Mouse (Mus musculus): Measurements from ENCODE around the gene Fam71f2.

Fam71f2 gene

DNA sequence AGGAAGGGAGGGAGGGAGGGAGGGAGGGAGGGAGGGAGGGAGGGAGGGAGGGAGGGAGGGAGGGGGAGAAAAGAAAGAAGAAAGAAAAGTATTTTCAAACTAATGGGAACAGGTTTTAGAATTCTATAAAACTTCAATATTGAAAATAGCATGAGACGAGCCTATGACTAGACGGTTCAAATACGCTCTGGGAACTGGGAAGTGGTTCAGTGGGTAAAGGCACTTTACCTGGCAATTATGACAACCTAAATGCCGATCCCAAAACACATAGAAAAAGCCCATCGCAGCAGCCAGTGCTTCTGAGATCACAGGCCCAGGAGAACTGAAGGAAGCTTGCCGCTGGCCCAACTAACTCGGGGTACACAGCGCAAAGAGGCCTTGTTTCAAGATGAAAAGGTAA is at the start of gene Fam71f2:
Fam71f2 (plus strand) TSS at position 301 of the 400 bp plus-strand sequence.
- in situ Hi-C loops (cut with MboI, MseI): loop anchor here (5.0 kb wide), 2 partner anchors 47 to 77 kb away; no protein-coding TSS in a partner anchor

DNA sequence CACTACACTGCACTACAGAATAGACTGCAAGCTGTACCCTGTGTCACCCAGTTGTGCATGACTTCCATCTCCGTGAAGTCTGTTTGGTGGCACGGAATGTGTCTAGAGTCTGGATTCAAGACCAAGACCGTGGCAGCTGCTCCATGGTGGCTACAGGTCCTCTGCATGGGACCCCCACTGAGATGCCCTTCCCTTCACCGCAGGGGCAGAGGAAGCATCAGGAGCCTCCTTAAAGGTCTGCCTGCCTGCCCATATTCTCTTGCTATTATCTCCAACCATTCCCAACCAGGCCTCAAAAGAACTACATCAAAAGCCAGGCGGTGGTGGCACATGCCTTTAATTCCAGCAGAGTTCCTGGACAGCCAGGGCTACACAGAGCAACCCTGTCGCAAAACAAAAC is 49.0 kb upstream of the Fam71f2 start:
- in situ Hi-C loops (cut with MboI, MseI): loop anchor here (5.0 kb wide), 1 partner anchor 47 kb away; the partner anchor contains the start of gene Fam71f2

DNA sequence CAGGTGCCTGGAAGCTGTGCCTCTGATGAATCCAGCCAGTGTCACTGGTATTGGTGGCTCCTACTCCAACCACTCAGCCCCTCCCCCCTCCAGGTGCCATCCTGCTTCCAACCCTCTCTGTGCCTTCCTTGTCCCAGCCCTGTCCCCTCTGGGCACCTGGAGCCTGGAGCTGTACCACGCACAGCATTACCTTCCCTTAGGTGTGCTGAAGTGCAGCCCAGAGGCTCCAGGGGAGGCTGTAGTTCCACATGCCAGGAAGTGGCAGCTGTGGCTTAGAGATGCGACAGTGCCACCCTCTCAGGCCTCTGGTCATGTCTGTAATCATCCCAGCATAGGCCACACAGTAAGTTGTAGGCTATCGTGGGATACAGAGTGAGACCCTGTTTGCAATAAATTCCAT is 47.6 kb upstream of the Fam71f2 start:
- in situ Hi-C loops (cut with MboI, MseI): loop anchor here (5.0 kb wide), 1 partner anchor 46 kb away; the partner anchor contains the start of gene Fam71f2

DNA sequence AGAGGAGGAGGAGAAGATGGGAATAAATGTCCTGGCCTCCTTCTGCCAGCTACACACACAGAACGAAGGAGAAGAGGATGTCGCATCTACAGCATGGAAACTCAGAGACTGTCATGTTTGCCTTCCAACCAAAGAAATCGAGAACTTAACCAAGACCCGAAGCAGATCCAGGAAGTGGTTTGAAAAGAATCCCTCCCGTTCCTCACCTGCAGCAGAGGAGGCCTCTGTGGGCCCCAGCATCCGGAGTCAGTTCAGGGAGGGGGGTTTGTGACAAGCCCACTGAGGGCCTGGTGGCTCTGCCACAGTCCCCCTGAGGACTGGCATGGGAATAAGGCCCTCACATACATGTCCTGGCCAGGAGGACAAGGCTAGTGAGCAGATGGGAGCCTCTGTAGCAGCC is 47.1 kb upstream of the Fam71f2 start:
- in situ Hi-C loops (cut with MboI, MseI): loop anchor here (5.0 kb wide), 1 partner anchor 45 kb away; the partner anchor contains the start of gene Fam71f2

DNA sequence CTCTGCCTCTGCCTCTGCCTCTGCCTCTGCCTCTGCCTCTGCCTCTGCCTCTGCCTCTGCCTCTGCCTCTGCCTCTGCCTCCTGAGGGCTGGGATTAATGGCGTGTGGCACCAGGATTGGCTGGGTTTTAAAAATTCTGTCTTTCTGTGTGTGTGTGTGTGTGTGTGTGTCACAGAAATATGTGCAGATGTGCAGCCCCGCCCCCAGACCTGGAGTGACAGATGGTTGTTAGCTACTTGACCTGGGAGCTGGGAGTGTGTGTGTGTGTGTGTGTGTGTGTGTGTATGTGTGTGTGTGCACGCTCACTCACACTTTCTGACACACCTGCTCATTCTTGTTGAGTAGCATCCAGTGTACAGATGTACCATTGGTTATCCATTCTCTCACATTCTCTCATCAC is 45.7 kb upstream of the Fam71f2 start:
- in situ Hi-C loops (cut with MboI, MseI): loop anchor here (5.0 kb wide), 1 partner anchor 44 kb away; the partner anchor contains the start of gene Fam71f2

DNA sequence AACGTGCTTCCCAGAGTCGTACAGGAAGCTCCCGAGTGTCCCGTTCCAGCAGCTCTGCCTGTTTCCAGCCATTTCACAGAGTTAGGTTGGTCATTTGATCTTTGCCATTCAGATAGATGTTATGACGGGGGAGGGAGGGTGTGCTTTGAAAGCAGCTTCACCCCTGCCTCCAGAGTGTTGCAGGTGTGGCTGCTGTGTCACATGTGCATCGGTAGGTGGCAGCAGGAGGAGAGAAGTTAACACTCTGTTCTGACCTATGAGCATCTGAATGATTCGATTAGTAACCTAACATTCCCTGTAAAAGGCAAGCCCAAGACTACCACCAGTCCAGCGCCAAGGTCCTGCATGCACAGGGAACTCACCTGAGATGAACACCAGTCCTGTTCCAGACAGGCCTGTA is 45.1 kb upstream of the Fam71f2 start:
- in situ Hi-C loops (cut with MboI, MseI): loop anchor here (5.0 kb wide), 1 partner anchor 43 kb away; the partner anchor contains the start of gene Fam71f2

DNA sequence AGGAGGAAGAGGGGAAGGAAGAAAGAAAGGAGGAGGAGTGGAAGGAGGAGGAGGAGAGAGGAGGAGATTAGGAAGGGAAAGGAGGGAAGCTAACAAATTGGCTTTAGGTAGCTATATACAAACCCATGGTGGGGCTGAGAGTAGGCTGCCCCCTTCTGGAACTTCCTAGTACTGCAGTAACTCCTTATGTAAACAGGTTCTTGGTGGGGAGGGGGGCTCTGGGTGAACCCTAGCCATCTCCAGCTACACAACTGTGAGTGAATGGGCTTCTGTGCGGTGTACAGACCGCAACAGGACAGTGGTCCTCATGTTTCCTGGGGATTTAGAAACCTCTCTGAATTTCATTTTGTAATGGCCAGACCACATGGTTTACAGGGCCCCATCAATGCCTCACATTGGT is 38.6 kb upstream of the Fam71f2 start:
- in situ Hi-C loops (cut with MboI, MseI): loop anchor here (5.0 kb wide), 1 partner anchor 34 kb away; no protein-coding TSS in a partner anchor

DNA sequence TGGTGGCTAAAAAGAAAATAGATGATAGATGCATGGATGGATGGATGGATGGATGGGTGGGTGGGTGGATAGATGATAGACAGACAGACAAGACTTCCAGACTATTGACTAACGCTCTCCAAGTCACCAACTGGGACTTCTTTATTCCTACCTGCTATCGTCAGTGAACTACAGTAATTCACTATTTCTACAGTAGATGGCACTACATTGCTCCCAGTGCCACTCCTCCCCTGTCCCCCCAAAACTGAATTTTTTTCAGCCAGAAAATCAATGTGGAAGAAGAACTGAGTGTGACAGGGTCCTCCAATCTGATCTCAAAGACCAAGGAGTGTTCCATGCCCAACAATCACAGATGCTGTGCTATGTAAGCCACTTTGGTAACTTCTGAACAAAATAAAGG is 37.7 kb upstream of the Fam71f2 start:
- in situ Hi-C loops (cut with MboI, MseI): loop anchor here (5.0 kb wide), 1 partner anchor 34 kb away; no protein-coding TSS in a partner anchor

DNA sequence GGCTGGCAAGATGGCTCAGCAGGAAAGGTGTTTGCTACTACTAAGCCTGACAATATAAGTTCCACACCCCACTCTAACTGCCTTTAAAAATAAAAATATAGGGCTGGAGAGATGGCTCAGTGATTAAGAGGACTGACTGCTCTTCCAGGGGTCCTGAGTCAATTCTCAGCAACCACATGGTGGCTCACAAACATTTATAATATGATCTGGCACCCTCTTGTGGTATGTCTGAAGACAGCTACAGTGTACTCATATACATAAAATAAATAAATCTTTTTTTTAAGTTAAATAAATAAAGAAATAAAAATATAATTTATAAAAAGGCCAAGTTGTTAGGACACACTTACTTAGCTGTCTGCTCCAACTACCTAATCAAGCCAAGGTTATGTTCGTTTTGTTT is 37.1 kb upstream of the Fam71f2 start:
- in situ Hi-C loops (cut with MboI, MseI): loop anchor here (5.0 kb wide), 1 partner anchor 35 kb away; no protein-coding TSS in a partner anchor

DNA sequence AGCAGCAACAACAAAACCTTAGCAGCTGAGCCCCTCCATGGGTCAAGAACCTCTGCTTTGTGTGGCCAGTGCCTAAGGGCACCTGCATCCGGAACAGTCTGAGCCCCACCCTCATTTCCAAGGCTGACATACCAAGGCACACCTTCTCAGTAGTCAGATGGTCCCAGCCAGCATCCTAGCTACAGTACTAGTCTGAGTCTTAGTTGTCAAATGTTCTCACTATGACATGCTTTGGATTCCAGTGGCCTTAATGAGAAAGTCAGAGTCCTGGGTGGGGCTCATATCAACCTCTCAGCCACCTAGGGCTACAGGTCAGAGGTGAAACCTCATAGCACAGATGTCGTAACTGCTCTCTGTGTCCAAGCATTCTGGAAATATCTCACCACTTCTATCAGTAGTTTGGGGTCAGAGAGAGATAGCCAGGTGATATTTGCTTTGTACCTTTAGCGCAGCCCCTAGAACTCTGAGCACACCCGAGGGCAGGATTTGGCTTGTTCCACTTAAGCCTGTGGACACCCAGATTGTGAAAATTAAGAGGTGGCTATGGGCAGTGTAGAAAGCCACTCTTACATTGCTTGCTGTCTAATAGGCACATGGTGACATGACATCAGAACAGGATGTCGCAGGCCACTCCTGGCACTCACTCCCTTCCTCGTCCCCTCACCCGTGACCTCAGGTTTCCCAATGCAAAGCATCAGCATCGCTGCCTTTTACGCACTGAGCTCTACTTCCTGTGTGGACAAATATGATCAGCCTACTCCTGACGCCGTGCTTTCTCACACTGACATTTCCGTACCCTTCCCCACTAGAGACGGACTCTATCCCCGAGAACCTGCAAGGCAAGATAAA is 33.9 kb upstream of the Fam71f2 start:
- in situ Hi-C loops (cut with MboI, MseI): no loop called here

DNA sequence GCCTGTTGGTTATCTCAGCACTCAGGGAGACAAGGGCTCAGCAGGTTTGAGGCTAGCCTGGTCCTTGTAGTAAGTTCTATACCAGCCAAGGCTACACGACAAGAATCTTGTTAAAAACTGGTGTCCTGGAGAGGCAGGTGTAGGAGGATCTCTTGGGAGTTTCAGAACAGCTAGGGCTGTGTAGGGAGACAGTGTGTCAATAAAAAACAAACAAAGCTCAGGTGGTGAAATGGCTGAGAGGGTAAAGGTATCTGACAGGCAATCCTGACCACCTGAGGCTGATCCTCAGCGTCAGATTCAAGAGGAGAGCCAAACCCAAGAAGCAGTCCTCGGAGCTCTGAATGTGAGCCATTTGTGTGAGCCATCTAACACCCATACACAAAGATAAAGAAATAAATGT is 33.2 kb upstream of the Fam71f2 start:
- in situ Hi-C loops (cut with MboI, MseI): no loop called here

DNA sequence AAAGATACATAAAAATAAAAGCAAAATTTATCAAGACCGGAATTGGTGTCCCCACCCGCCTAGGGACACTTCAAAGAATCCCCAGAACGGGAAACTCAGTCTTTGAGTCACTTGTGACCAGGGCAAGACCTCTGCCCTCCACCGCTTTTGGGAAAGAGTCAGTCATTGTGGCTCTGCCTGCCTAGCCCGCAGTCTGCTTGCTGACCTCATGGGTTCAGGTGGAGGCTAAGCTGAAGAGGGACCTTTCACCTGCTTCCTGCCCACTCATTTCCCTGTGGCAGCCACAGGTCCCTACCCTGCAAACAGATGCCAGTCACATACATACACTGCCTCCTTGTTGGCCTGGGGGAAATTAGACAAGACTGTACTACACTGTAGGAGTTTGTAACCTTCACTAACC is 32.8 kb upstream of the Fam71f2 start:
- in situ Hi-C loops (cut with MboI, MseI): no loop called here

DNA sequence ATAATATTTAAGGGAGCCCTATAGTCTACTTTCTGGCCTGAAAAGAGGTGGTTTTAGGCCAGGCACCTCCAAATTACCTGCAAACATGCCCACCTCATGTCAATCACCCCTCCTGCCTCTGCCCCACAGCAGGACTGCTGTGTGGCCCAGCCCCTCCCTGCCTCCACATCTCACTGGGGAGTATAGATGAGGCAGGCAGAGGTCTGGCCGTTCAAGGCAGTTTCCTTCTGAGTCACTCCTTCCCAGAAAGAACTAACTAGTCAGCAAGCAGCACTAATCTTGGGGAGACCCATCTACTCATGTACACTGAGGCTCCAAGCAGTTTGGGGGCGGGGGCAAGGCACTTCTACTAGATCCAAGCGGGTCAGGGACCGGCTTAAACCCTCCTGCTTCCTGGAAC is 32.3 kb upstream of the Fam71f2 start:
- in situ Hi-C loops (cut with MboI, MseI): no loop called here

DNA sequence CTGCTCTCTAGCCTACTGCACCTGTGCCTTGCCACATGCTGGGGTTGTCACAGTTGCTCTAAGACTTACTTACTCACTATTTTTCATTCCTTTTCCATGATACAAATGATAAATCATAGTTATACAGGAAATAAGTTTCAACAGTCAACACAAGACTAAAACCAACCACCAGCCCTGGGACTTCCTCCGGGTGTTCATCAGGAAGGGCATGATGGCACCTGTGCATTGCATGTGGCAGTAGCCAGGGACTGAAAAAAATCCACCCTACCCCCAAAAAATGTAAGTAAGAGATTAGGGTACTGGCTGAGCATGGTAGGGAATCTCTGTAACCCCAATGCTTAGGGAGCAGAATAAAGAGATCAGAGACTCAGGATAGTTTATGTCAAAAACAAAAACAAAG is 20.0 kb upstream of the Fam71f2 start:
- in situ Hi-C loops (cut with MboI, MseI): no loop called here

DNA sequence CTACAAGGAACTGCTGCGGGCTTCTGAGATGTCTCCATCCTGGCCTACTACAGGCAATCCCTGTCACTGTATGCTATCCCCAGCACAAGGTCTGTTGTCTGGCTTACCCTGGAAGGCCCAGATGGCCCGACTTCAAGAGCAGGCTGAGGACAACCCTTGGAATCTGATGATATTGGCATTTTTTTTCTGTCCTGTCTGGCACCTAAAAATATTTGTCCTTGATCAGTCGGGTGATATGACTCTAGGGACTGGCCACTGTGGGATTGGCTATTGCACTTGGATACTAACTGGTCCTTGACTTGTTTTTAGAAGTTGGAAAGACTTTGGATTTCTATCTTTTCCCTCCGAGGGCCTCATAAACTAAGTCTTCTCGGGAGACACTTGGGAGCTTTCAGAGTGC is 17.6 kb upstream of the Fam71f2 start:
- in situ Hi-C loops (cut with MboI, MseI): no loop called here

DNA sequence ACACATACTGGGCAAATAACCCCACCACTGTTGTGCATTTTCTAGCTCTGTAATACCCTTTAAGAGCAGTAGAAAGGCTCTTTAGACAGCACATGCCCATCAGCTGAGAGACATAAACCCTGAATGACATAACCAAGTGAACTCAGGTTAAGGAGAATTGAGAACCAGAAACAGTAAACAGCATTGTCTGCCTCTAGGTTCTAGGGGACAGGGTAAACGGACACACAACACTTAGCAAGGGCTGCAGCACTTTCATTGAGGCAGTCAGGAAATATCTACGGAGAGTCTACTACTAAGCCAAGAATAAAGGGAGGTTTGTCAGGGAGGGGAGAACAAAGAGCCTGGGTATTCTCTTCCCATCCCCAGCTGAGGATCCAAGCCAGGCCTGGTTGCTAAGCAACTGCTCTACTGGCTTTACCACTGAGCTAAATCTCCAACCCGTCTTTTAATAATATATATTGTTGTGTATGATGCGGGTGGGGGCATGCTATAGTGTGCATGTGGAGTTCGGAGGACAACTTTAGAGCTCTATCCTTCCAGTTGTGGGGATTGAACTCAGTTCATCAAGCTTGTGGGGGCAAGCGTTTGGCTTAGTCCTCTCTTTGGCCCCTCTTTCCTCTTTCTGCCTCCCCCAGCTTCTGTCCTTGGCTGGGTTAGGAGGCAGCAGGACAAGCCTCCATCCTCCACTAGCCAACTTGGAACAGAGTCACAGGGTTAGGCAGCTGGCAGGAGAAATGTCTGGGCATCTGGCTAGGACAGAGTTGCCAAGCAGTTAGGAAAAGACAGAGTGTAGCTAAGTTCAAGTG is 15.5 kb upstream of the Fam71f2 start:
- in situ Hi-C loops (cut with MboI, MseI): no loop called here

DNA sequence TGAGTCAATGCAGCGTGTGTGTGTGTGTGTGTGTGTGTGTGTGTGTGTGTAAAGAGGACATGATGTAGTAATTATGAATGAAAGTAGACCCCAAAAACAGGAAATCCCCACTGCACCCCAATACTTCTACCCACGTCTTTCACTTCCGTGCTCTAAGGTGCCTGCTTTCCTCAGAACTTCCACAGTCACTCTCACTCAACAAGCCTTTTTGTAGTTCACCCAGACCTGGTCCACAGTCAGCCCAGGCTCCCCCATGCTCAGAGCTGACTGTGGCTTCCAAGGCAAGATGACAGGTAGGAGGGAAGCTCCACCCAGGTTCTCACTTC is 15.0 kb upstream of the Fam71f2 start:
- in situ Hi-C loops (cut with MboI, MseI): no loop called here

DNA sequence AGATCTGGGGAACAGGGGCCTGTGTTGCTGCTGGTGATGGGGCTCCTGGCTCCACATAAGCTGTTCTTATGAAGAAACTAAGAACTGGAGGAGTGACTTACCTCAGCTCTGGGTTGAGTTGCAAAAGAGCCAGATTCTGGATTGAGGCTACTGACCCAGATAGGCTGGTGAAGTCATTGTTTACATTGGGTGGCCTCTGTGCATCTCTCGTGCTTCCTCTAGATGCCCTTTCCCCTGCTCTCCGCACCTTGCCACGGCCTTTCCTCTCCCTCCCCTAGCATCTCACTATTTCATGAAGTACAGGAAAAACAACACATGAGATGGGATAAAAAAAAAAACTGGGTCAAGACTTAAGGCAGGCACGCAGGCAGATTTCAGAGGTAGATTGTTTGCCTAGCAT is 12.5 kb upstream of the Fam71f2 start:
- in situ Hi-C loops (cut with MboI, MseI): no loop called here

DNA sequence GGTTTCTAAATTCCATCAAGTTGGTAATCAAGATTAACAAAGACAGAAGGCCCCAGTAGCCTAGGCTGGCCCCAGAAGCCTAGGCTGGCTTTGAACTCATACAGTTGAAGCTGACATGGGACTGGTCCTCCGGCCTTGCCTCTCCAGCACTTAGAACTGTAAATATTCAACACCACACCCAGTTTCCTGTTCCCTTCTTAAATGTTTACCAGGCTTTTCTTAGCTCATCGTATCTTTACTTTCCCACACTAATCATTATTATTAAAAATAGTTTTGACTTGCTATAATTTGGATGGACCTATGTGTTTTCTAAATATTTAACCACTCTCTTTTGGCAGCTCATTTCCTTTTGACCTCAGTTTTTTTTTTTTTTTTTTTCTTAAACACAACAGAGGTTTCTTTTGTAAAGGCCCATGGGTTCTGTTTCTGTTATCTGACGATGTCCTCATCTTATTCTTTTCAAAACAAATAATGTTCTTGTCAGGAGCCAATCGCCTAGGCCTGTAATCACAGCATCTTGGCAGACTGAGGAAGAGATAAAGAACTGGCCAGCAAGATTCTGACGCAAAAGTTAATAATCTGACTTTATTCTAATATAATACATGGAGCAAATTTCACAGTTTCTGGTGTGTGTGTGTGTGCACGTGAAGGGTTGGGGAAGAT is 10.3 kb upstream of the Fam71f2 start:
- in situ Hi-C loops (cut with MboI, MseI): no loop called here

DNA sequence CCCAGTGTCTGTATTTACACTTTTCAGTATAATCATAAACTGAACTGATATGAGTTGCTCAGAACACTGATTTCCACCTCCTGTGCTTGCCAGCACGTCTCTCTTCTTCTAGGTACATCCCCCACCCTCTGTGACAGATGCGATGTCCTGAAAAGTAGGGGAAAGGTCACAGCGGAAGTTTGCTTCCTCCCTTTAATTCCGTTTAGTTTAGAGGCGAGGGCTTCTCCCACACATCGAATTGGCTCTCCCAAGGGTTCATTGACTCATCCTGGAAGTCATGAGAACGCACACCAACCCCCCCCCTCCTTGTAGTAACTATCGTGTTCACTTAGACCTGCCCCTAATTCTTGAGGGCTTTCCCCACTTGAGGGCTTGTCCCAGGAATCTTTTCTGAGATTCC is 8.4 kb upstream of the Fam71f2 start:
- in situ Hi-C loops (cut with MboI, MseI): no loop called here

DNA sequence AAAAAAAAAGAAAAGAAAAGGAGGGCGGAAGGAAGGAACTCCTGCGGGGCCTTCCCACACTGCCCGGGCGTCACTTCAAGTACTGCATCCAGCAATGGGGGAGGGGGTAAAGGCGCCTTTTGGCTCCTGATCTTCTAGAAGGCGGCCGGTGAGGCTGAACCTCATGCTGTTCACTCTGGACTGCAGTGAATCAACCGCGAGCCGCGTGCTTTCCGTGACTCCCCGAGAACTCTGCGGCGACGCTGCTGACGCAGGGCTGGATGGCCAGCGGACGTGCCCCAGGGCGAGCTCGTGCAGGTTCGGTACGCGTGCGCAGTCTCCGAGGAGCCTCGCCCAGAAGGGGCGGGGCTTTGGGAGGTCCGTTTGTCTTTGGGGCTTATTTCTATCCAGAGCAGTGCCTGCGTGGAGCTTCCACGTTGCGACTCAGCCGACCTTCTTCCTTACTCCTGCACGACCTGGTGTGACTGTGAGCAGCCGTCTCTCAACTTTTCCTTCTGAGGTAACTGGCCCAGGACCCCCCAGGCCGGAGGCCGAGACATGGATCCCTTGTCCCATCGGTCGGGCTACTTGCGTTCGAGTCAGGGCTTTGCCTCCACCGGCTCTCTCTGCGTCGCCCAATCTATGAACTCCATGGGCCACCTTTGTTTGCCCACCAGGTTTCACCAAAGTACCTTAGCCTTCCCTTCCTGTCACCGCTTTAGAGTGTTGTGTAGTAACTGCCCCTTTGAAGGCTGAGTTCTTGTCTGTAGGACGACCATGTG is 6.9 kb upstream of the Fam71f2 start, which contains the start of gene Hilpda:
Hilpda (plus strand) TSS at position 177 of the 761 bp plus-strand sequence.
- in situ Hi-C loops (cut with MboI, MseI): no loop called here

Measured in T-helper 2 cell (primary cell).